Mouse (Mus musculus) megakaryocyte, embryonic 14.5 days (primary cell): Measurements from ENCODE around the gene Mms22l.

ENCODE experiments used
- FLI1 ChIP-seq: IDR thresholded peaks from 2 replicates; pipeline ENCODE4 v1.6.1; 2012; ENCODE audit warnings: low read length, inconsistent platforms, mixed read lengths
- GATA1 ChIP-seq: IDR thresholded peaks from 3 replicates; pipeline ENCODE4 v1.6.1; 2012; ENCODE audit warnings: mixed read lengths, low read length, inconsistent platforms, borderline replicate concordance

DNA sequence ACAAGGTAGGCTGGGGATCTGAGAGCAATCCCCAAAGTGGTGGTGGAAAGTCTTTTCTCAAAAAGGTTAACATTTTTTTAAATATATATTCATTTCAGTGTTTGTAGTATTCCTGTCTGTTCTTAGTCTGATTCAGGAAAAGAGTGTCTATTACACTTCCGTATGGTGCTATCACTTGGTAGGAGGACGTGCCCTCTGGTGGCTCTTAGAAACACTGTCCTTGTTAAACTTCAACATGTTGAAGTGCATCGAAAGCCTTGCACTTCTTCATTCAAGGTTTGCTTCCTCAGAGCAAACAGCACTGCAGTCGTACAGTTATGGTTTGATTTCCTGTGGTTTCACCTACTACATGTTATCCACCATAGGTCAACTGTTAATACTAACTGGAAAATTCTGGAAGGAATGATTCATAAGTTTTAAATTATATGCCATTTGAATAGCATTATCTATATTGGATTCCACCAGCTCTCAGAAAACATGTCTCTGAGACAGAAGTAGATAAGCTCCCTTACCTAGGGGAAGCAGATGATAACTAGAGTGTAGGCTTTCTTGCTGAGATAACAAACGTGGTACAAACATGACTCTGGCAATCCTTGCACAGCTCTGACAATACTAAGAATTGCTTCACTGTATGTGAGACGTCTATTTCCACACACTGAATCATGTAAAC is 100.8 kb downstream of the Mms22l start:
- no peak for TF ChIP-seq GATA1
- TF ChIP-seq FLI1 = no peak
